Mouse (Mus musculus) CH12.LX (cell line): ENCODE measurements around the gene Fxyd7.

Experiments
- ELF1 ChIP-seq: IDR thresholded peaks from 2 replicates; pipeline ENCODE4 v1.6.1; 2014; ENCODE audit warnings: low read depth, mild to moderate bottlenecking, inconsistent platforms, low read length, improper control_type of control experiment
- NELFE ChIP-seq: IDR thresholded peaks from 2 replicates; pipeline ENCODE4 v1.6.1; 2011; ENCODE audit warnings: low read depth, low read length, improper control_type of control experiment
- POLR2A ChIP-seq: IDR thresholded peaks from 2 replicates; pipeline ENCODE4 v1.6.1; 2011; ENCODE audit warnings: low read depth, mild to moderate bottlenecking, improper control_type of control experiment, low read length
- SIN3A ChIP-seq: IDR thresholded peaks from 2 replicates; pipeline ENCODE4 v1.6.1; 2012; ENCODE audit warnings: low read length, improper control_type of control experiment, inconsistent platforms
- TCF12 ChIP-seq: IDR thresholded peaks from 2 replicates; pipeline ENCODE4 v1.6.1; 2014; ENCODE audit warnings: low read depth, mild to moderate bottlenecking, inconsistent platforms, low read length, improper control_type of control experiment

- TF ChIP-seq POLR2A (no peak), NELFE (no peak), SIN3A (no peak), TCF12 (no peak), ELF1 (no peak)
These were observed 2.0 kb downstream of the Fxyd7 start for GRCm38 (mm10) chr7:31049135-31049845.
